Mouse (Mus musculus) kidney, embryonic 15.5 days (tissue): Measurements from ENCODE around the gene Lpo. TPM values are rescaled to one million over a fixed set of nuclear protein-coding genes. Genes with fewer than 3 reads are reported as not detected.
A peak's percentile ranks its signal among the peaks of the same experiment; 100 is the strongest.

ENCODE experiments used
- ATAC-seq: fragments of 200-750 bp; cut with Nextera tagmentation; replicated peaks from 2 replicates; pipeline ENCODE4 v1.8.0; 2017; ENCODE audit warnings: moderate TSS enrichment; ENCODE audit not compliant: low FRiP score
- H3K27ac ChIP-seq: fragments of 300-500 bp; sonication (generic); 2 replicates; pipeline ENCODE4 v1.5.1; 2015; ENCODE audit warnings: mild to moderate bottlenecking, inconsistent platforms
- H3K27me3 ChIP-seq: fragments of 300-500 bp; sonication (generic); 2 replicates; pipeline ENCODE4 v1.6.1; 2015; ENCODE audit warnings: inconsistent platforms
- H3K36me3 ChIP-seq: fragments of 300-500 bp; sonication (generic); 2 replicates; pipeline ENCODE4 v1.6.1; 2015; ENCODE audit warnings: inconsistent platforms
- H3K4me1 ChIP-seq: fragments of 300-500 bp; sonication (generic); 2 replicates; pipeline ENCODE4 v1.6.1; 2015; ENCODE audit warnings: inconsistent platforms
- H3K4me2 ChIP-seq: fragments of 300-500 bp; sonication (generic); 2 replicates; pipeline ENCODE4 v1.6.1; 2015; ENCODE audit warnings: moderate library complexity, mild to moderate bottlenecking, inconsistent platforms
- H3K4me3 ChIP-seq: fragments of 300-500 bp; sonication (generic); replicated peaks from 2 replicates; pipeline ENCODE4 v1.5.1; 2015; ENCODE audit warnings: mild to moderate bottlenecking, inconsistent platforms
- H3K9ac ChIP-seq: fragments of 300-500 bp; sonication (generic); 2 replicates; pipeline ENCODE4 v1.6.1; 2015; ENCODE audit warnings: mild to moderate bottlenecking, inconsistent platforms
- H3K9me3 ChIP-seq: fragments of 300-500 bp; sonication (generic); replicated peaks from 2 replicates; pipeline ENCODE4 v1.6.1; 2016; ENCODE audit warnings: inconsistent platforms
- WGBS: fragments of 180-500 bp; shearing (Covaris S2); methylation state at CpG from one replicate; pipeline ENCODE4 v1.1.7; 2015; ENCODE audit warnings: mixed read lengths; 5-methylcytosine and 5-hydroxymethylcytosine counted together
- polyA plus RNA-seq: library from polyadenylated mRNA; unstranded; fragments of >200 nt; fragmentation: Nextera tagmentation; extraction: Ambion mirVana; gene quantifications from 2 replicates; pipeline ENCODE4 v1.2.1, GENCODE M21; 2015

Gene Lpo
- polyA plus RNA-seq, 1 experiment from 2014 or later = 0.44 TPM

- Histone ChIP-seq H3K27ac (no peak overlapping the region), H3K27me3 (peaks cover 86% of the 10 kb centered on the region)
- WGBS = 50% methylated on average over 12 of the region's 12 CpGs
Measured at GRCm38 (mm10) chr11:87762702-87763385, 65.2 kb downstream of the Lpo start.

GRCm38 (mm10) chr11:87761806-87762701 lies 66.0 kb downstream of the Lpo start:
- Histone ChIP-seq H3K4me1 (peaks cover 29% of the 10 kb centered on the region), H3K36me3 (no peaks in the 10 kb centered on the region), H3K9me3 (no peaks in the 10 kb centered on the region), H3K27ac (no peak overlapping the region), H3K4me3 (no peak overlapping the region), H3K9ac (no peak overlapping the region), H3K4me2 (no peak overlapping the region), H3K27me3 (peaks cover 81% of the 10 kb centered on the region)
- WGBS = 81% methylated on average over 14 of the region's 14 CpGs
- ATAC-seq = no peak

More at GRCm38 (mm10) chr11:87762702-87763385, 65.2 kb downstream of the Lpo start:
- no peak for ATAC-seq
- no peak overlapping the region for H3K9ac ChIP-seq
- H3K36me3 ChIP-seq = no peaks in the 10 kb centered on the region
- no peaks in the 10 kb centered on the region for H3K9me3 ChIP-seq
- peaks cover 29% of the 10 kb centered on the region for H3K4me1 ChIP-seq
- peak overlapping the region; percentile 96 for H3K4me2 ChIP-seq
- no peak overlapping the region for H3K4me3 ChIP-seq

- H3K4me2 ChIP-seq = no peak overlapping the region
Measured at GRCm38 (mm10) chr11:87761181-87761721, 66.8 kb downstream of the Lpo start.

GRCm38 (mm10) chr11:87760301-87761081 lies 67.6 kb downstream of the Lpo start, which contains the start of gene Tspoap1:
Tspoap1 (plus strand) TSS chr11:87760541.
- Histone ChIP-seq H3K27ac (no peak within 1 kb of the TSS), H3K27me3 (peaks cover 66% of the 10 kb centered on the region), H3K9ac (no peak within 1 kb of the TSS), H3K4me3 (no peak within 1 kb of the TSS), H3K9me3 (no peaks in the 10 kb centered on the region), H3K4me1 (peaks cover 36% of the 10 kb centered on the region), H3K4me2 (peak within 1 kb of the TSS; percentile 19; the same call in 1 of the 2 replicates), H3K36me3 (no peaks in the 10 kb centered on the region)
- ATAC-seq = no peak
- WGBS = 8% methylated on average over 23 of the region's 23 CpGs

More at GRCm38 (mm10) chr11:87761181-87761721, 66.8 kb downstream of the Lpo start:
- Histone ChIP-seq H3K4me3 (no peak overlapping the region), H3K27ac (no peak overlapping the region), H3K9ac (no peak overlapping the region), H3K9me3 (no peaks in the 10 kb centered on the region), H3K27me3 (peaks cover 73% of the 10 kb centered on the region), H3K4me1 (peaks cover 35% of the 10 kb centered on the region), H3K36me3 (no peaks in the 10 kb centered on the region)
- WGBS = 67% methylated on average over 11 of the region's 11 CpGs
- ATAC-seq = no peak

- no peak overlapping the region for H3K4me2 ChIP-seq
- H3K27ac ChIP-seq = no peak overlapping the region
- no peak for ATAC-seq
- no peaks in the 10 kb centered on the region for H3K9me3 ChIP-seq
- WGBS = 13% methylated on average over 3 of the region's 3 CpGs
- H3K27me3 ChIP-seq = peaks cover 57% of the 10 kb centered on the region
- H3K4me3 ChIP-seq = no peak overlapping the region
- peaks cover 35% of the 10 kb centered on the region for H3K4me1 ChIP-seq
- H3K9ac ChIP-seq = no peak overlapping the region
- no peaks in the 10 kb centered on the region for H3K36me3 ChIP-seq
Measured at GRCm38 (mm10) chr11:87759609-87760005, 68.5 kb downstream of the Lpo start.

- no peak overlapping the region for H3K9ac ChIP-seq
- peaks cover 33% of the 10 kb centered on the region for H3K4me1 ChIP-seq
- H3K27ac ChIP-seq = no peak overlapping the region
- no peaks in the 10 kb centered on the region for H3K36me3 ChIP-seq
- H3K9me3 ChIP-seq = no peaks in the 10 kb centered on the region
- H3K4me3 ChIP-seq = no peak overlapping the region
- WGBS = 75% methylated on average over 4 of the region's 4 CpGs
- H3K27me3 ChIP-seq = peaks cover 52% of the 10 kb centered on the region
- H3K4me2 ChIP-seq = no peak overlapping the region
- no peak for ATAC-seq
Measured at GRCm38 (mm10) chr11:87758957-87759608, 69.0 kb downstream of the Lpo start.

- Histone ChIP-seq H3K9ac (no peak overlapping the region), H3K4me2 (no peak overlapping the region), H3K4me3 (no peak overlapping the region), H3K4me1 (peaks cover 26% of the 10 kb centered on the region), H3K27ac (no peak overlapping the region), H3K27me3 (peaks cover 44% of the 10 kb centered on the region), H3K36me3 (no peaks in the 10 kb centered on the region), H3K9me3 (no peaks in the 10 kb centered on the region)
- ATAC-seq = no peak
- 80% methylated on average over 7 of the region's 7 CpGs for WGBS
Measured at GRCm38 (mm10) chr11:87758161-87758911, 69.8 kb downstream of the Lpo start.

- no peak for ATAC-seq
- Histone ChIP-seq H3K4me2 (no peak overlapping the region), H3K9ac (no peak overlapping the region), H3K27ac (no peak overlapping the region), H3K36me3 (no peaks in the 10 kb centered on the region), H3K27me3 (peaks cover 34% of the 10 kb centered on the region), H3K4me1 (peaks cover 22% of the 10 kb centered on the region), H3K4me3 (peak overlapping the region; percentile 14; the same call in 1 of the 2 replicates), H3K9me3 (no peaks in the 10 kb centered on the region)
- WGBS = 86% methylated on average over 25 of the region's 25 CpGs
Measured at GRCm38 (mm10) chr11:87757001-87757954, 70.8 kb downstream of the Lpo start.
